Mouse (Mus musculus) CD8-positive naive resting alpha-beta T cell, adult 57 days (primary cell): Measurements from ENCODE around the gene Stt3a. TPM values are rescaled to one million over a fixed set of nuclear protein-coding genes. Genes with fewer than 3 reads are reported as not detected.

ENCODE experiments used
- total RNA-seq: library from RNA; stranded (reverse); gene quantifications from one replicate; pipeline ENCODE4 v1.2.4, GENCODE M21; 2023

Stt3a gene
- 138 TPM for total RNA-seq

DNA sequence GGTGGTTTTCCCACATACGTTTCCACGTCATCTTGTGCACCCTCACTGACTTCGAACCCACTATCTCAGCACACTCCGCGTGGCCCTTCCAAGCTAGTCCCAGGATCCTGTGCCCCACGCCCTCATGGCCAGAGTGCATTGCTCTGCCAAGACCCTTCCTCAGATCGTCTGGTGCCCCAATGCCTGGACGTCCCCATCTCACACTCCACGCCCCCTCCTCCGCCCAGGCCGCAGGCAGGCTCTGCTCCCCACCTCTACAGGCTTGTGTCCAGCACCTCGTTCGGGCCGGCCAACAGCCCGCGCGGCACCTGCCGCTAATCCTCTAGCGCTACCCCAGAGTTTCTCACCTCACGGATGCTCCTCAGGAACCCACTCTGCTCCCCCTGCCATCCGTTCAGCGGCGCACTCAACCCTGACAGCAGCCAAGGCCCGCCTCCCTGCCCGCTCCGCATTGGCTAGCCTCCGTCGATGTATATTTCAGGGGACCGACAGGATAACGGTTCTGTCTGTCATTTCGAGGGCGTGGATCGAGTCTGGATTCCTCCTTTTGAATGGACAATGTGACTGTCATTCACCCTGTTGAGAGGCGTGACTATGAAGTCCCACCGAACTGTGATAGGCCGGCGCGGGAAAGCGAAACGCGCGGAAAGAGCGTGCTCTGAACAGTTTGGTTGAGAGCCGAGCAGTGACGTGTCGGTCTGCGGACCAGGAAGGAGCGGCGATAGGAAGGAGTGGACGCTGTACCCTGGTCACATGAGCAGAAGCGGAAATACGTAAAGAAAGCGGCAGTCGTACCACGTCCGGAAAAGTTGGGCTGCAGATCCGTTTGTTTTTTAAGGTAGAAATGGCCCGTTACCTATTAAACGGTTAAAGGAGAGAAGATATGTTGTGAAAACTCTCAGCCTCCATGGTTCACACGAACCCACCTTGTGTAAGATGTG lies at the start of gene Stt3a:
Gene Stt3a, minus strand, starts transcription at position 477 of the 941 bp plus-strand sequence.

DNA sequence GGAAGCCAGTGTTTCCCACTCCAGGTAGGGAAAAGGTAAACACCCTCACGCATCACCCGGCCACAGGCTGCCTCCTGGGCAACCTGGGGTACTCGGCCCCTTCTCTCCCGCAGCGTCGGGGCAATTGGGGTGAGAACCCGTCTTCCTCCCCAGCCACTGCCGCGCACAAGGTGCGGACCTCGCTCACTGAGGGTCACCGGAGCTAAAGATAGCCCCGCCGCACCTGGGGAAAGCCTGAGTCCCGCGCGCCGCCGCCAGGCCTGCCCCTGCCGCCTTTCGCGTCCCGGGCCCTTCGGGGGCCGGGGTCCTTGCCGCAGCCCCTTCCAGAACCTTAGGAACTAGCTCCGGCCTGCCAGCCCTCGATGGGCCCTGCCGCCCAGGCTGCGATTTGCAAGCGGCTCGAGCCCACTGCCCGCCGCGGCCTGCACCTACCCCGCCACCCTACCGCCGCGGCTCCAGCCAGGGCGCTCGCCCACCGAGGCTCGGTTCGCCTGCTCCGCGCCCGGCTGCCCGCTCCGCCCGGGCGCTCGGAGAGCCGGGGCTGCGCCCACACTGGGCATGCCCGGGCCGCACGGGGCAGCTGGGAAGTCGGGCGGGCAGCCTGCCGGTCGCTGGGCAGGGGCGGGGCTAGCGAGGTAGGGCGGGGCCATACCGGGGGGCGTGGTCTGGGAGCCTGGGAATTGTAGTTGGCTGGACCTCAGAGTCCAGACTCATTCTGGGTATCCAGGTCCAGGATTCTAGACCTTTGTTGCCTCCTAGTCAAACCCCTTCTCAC lies 29.5 kb upstream of the Stt3a start, which contains the start of gene Ei24:
Gene Ei24, minus strand, starts transcription at position 613 of the 775 bp plus-strand sequence.

DNA sequence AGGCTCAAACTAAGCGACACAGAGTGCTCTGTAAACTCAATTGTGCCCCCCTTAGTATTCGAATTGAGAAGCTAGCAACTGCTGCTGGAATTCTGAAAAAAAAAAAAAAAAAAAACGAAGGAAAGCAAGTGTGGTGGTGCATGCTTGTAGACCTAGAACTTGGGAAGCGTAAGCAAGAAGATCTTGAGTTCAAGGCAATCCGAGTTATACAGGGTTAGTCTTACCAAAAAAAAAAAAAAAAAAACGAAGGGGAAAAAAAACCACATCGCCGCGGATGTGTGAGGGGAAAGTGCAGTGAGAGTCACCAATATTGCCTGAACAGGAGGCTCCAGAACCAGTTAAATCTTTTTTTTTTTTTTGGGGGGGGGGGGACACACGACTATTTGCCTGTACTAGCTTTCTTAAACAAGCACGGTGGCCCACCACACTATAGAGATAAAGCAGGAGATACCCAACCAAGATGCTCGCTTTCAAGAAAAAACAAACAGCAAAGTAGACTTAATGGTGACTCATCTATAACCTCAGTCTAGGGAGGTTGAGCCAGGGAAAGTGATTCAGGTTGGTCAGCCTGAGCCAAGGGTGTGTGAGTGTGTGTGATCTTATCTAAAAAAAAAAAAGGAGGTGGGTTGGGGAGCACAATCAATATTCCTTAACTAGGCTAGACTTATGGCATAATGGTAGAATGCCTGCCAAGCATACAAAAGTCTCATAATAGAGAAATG lies 40.3 kb downstream of the Stt3a start, which contains the start of gene Chek1:
Gene Chek1, minus strand, starts transcription at position 32 of the 722 bp plus-strand sequence.

DNA sequence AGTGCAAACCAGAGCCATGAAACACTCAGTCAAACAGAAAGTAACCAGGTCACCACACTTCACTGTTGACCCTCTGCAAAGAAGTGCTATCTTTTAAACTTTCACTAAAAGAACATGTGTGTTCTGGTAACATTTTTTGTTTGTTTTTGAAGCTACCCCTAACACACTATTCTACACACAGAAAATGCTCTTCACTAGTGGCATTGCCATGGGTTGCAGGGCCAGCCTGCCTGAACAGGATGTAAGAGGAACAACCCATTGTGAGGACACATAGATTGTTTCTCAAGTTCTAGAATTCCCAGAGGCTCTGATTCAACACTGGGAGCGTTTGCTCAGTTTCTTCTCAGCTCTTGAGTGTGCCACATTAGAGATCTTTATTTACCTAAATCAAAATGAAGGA lies 74.6 kb downstream of the Stt3a start, which contains the start of gene Acrv1:
Gene Acrv1, plus strand, starts transcription at position 301 of the 400 bp plus-strand sequence.

Other genes starting within 250 kb of the Stt3a start
- gene Gm5615, start 225.7 kb downstream of the Stt3a start, total RNA-seq = not detected
- not detected for gene Gm17689, start 185.0 kb downstream of the Stt3a start, total RNA-seq
- gene A630095E13Rik, start 124.3 kb downstream of the Stt3a start, total RNA-seq = not detected
- not detected for gene Acrv1, start 74.5 kb downstream of the Stt3a start, total RNA-seq
- gene Chek1, start 40.6 kb downstream of the Stt3a start, total RNA-seq = 3.2 TPM
- 46.8 TPM for gene Ei24, start 29.7 kb upstream of the Stt3a start, total RNA-seq
- not detected for gene Fez1, start 54.2 kb upstream of the Stt3a start, total RNA-seq